Mouse (Mus musculus): ENCODE results near the gene Gpsm3.

- no peak for TF ChIP-seq CTCF (IDR thresholded peaks at IDR 0.05)
- TF ChIP-seq POLR2A (IDR thresholded peaks at IDR 0.05; ENCODE audit: insufficient read depth, low read depth, low read length): no peak
Measured at GRCm38 (mm10) chr17:34635671-34636070, 46.1 kb downstream of the Gpsm3 start.
